Mouse (Mus musculus): Measurements from ENCODE around the gene Col6a4.

Col6a4 gene

GRCm38 (mm10) chr9:105959116-105959515 is 137.5 kb downstream of the Col6a4 start:
- DNase-seq (ENCODE audit: low spot score): no peak

- no peak for DNase-seq (ENCODE audit: low spot score)
Measured at GRCm38 (mm10) chr9:105949755-105950154, 146.8 kb downstream of the Col6a4 start.

- no peak for DNase-seq (ENCODE audit: low spot score)
Measured at GRCm38 (mm10) chr9:105947577-105947976, 149.0 kb downstream of the Col6a4 start.
